Mouse (Mus musculus) ES-E14 (cell line): ENCODE results near the gene Insc. TPM values are rescaled to one million over a fixed set of nuclear protein-coding genes. Genes with fewer than 3 reads are reported as not detected.

ENCODE experiments used
- DNase-seq: peaks from one replicate; pipeline ENCODE4 v3.0.0-alpha.2; 2013; ENCODE audit warnings: low read depth, low spot score
- H3K27ac ChIP-seq: 2 replicates; pipeline ENCODE4 v1.5.1; 2012; ENCODE audit warnings: low read depth, mild to moderate bottlenecking, low read length, moderate library complexity, mixed read lengths; ENCODE audit not compliant: poor library complexity, insufficient read depth, severe bottlenecking
- H3K36me3 ChIP-seq: 2 replicates; pipeline ENCODE4 v1.6.1; 2012; ENCODE audit warnings: mild to moderate bottlenecking, low read length, moderate library complexity, mixed read lengths; ENCODE audit not compliant: control insufficient read depth, poor library complexity, insufficient read depth, severe bottlenecking
- H3K4me1 ChIP-seq, 2 experiments: fragments of 150-350 bp in 1 of 2; sonication (generic) in 1 of 2; 2 replicates each; pipeline ENCODE4 v1.6.1; 2012; ENCODE audit warnings: low read length in 2 of 2, mild to moderate bottlenecking in 1 of 2, mixed read lengths in 1 of 2; ENCODE audit not compliant: control insufficient read depth in 2 of 2, insufficient read depth in 2 of 2, poor library complexity in 1 of 2
- H3K4me3 ChIP-seq, 2 experiments: fragments of 150-350 bp in 1 of 2; sonication (generic) in 1 of 2; 2 replicates each; pipeline ENCODE4 v1.5.1; 2012; ENCODE audit warnings: low read length in 2 of 2, low read depth in 1 of 2, mild to moderate bottlenecking in 1 of 2, mixed read lengths in 1 of 2; ENCODE audit not compliant: insufficient read depth in 1 of 2, poor library complexity in 1 of 2, severe bottlenecking in 1 of 2
- H3K9ac ChIP-seq: 2 replicates; pipeline ENCODE4 v1.6.1; 2012; ENCODE audit warnings: low read depth, mild to moderate bottlenecking, low read length, mixed read lengths; ENCODE audit not compliant: poor library complexity, insufficient read depth, severe bottlenecking
- H3K9me3 ChIP-seq: fragments of 150-350 bp; sonication (generic); 2 replicates; pipeline ENCODE4 v1.6.1; 2012; ENCODE audit warnings: low read depth, mild to moderate bottlenecking, low read length; ENCODE audit not compliant: control insufficient read depth, insufficient read depth
- CHD2 ChIP-seq: IDR thresholded peaks from 2 replicates; pipeline ENCODE4 v1.6.1; 2014; ENCODE audit warnings: mild to moderate bottlenecking, low read depth, low read length, inconsistent platforms
- HCFC1 ChIP-seq: IDR thresholded peaks from 2 replicates; pipeline ENCODE4 v1.6.1; 2012; ENCODE audit warnings: low read length, inconsistent platforms, borderline replicate concordance; ENCODE audit not compliant: insufficient read depth
- MAFK ChIP-seq: IDR thresholded peaks from 2 replicates; pipeline ENCODE4 v1.6.1; 2014; ENCODE audit warnings: mild to moderate bottlenecking, low read depth, low read length, inconsistent platforms; ENCODE audit not compliant: insufficient read depth
- ZC3H11A ChIP-seq: IDR thresholded peaks from 2 replicates; pipeline ENCODE4 v1.6.1; 2012; ENCODE audit warnings: low read depth, mild to moderate bottlenecking, inconsistent platforms, low read length, borderline replicate concordance
- ZNF384 ChIP-seq: IDR thresholded peaks from 2 replicates; pipeline ENCODE4 v1.6.1; 2012; ENCODE audit warnings: low read depth, low read length, inconsistent platforms
- in situ Hi-C, 2 experiments: fragments of 600-800 bp; cut with MboI; formaldehyde crosslinking; loops; one replicate each; pipeline ENCODE4 v1.15.1; 2025; ENCODE audit warnings: low sequenced_read_pairs in 2 of 2, inconsistent platforms in 1 of 2; ENCODE audit not compliant: unreplicated experiment in 2 of 2
- total RNA-seq: library from RNA; depleted of rRNA; stranded (reverse); fragments of 300-350 nt; gene quantifications from 2 replicates; pipeline ENCODE4 v1.2.3, GENCODE M21; 2012; rRNA removed

Gene Insc
- total RNA-seq, 1 experiment = 1.7 TPM

DNA sequence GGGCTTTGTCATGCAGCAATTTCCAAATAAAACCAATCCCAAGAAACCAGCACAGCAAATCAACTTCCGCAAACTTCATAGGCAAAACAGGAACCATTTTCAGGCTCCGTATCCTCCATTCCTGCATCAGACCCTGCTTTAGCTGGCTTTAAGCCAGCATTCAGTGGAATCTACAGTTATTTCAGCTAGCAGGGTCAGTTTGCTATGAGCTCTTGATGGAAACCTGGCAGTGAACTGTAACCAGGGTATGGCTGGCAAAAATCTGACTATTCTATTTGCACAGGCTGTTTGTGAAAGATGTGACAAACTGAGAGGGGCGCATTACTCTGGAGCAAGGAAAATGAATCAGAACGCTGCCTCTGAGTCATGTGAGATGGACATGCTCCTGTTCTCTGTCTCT is 146.7 kb downstream of the Insc start:
- DNase-seq = no peak
- Histone ChIP-seq H3K4me1 (no peaks in the 10 kb centered on the region), H3K9me3 (no peaks in the 10 kb centered on the region), H3K27ac (no peak overlapping the region), H3K36me3 (no peaks in the 10 kb centered on the region; the same call in 1 of the 2 replicates), H3K4me3 (no peak overlapping the region), H3K9ac (no peak overlapping the region)
- TF ChIP-seq HCFC1 (no peak), ZC3H11A (no peak), CHD2 (no peak), MAFK (no peak), ZNF384 (no peak)
- in situ Hi-C loops = no loop called here

DNA sequence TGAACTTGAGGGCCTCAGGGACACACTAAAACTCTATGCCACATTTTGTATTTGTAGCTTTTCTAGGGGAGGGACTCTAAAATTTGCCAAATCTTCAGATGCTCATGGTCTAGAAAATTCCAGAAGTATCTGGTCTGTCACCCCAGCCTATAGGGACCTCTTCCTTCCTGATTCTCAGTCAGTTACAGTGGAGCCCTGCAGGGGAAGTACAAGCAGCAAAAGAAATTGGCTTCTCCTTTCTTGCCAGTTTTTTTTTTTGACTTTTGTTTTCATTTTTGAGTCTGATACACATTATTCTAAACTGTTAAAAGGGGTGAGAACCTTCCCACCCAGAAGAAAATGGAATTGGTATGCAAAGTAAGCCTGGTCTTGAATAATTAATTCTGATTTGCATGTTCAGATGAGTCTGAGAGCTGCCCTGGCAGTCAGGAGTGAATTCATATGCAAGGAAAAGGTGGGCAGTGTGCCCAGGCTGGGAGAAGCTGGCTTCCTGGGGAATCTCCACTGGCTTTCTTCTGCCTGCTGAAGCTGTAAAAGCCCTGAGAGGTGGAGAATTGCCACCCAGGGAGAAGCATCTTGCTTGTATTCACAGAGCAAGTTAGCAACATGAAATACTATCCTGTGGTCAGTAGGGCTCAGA is 149.2 kb downstream of the Insc start:
- no peak overlapping the region for H3K27ac ChIP-seq
- no peak overlapping the region for H3K9ac ChIP-seq
- in situ Hi-C loops = no loop called here
- TF ChIP-seq CHD2 = no peak
- no peak for TF ChIP-seq MAFK
- no peak for TF ChIP-seq ZNF384
- TF ChIP-seq HCFC1 = no peak
- TF ChIP-seq ZC3H11A = no peak
- no peak overlapping the region for H3K4me3 ChIP-seq
- H3K9me3 ChIP-seq = no peaks in the 10 kb centered on the region
- H3K36me3 ChIP-seq = no peaks in the 10 kb centered on the region; the same call in 1 of the 2 replicates
- H3K4me1 ChIP-seq = no peaks in the 10 kb centered on the region
- no peak for DNase-seq

GRCm38 (mm10) chr7:114893889-114894288 is 150.4 kb downstream of the Insc start:
- in situ Hi-C loops = no loop called here
- no peak overlapping the region for H3K4me3 ChIP-seq
- no peaks in the 10 kb centered on the region for H3K9me3 ChIP-seq
- TF ChIP-seq ZC3H11A (no peak), CHD2 (no peak), HCFC1 (no peak), MAFK (no peak), ZNF384 (no peak)
- no peak for DNase-seq
- no peak overlapping the region for H3K9ac ChIP-seq
- no peaks in the 10 kb centered on the region; the same call in 1 of the 2 replicates for H3K36me3 ChIP-seq
- no peak overlapping the region for H3K27ac ChIP-seq
- no peaks in the 10 kb centered on the region for H3K4me1 ChIP-seq

DNA sequence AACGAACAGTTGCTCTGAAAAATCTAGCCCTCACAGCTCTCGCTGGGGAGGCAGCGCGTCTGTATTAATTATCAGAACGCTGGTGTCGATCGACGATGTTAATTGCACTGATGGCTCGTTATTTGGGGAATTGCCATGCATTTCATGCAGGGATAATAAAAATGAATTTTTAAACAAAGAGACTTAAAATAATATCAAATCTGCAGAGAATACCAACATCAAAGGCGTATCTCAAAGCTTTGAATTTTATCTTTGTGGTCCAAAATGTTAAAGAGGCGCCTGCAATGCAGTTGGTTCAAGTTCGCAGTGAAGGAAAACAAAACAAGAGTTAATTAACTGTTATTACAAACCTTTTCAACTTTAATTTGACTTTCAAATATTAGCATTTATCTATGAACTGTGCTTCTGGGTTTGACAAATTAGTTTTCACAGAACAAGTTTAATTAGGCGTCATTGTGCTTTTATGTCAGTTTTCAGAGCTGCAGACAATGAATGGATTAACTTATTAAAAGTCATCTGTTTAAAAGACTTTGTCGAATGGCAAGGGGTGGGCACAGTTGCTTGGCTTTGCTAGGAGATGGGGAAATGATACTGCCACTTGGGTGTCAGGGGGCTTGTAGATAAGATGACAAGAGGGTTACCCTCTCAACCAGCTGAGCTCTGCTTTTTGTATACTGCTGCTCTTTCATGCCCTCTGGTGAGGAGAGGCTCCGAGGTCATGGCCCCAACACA is 153.6 kb downstream of the Insc start:
- Histone ChIP-seq H3K9ac (no peak overlapping the region), H3K9me3 (no peaks in the 10 kb centered on the region), H3K4me1 (no peaks in the 10 kb centered on the region), H3K27ac (no peak overlapping the region), H3K4me3 (no peak overlapping the region), H3K36me3 (no peaks in the 10 kb centered on the region)
- in situ Hi-C loops = no loop called here
- DNase-seq = no peak
- TF ChIP-seq ZNF384 (no peak), CHD2 (no peak), HCFC1 (no peak), MAFK (no peak), ZC3H11A (no peak)

Other genes starting within 250 kb of the Insc start
- gene Cyp2r1, start 180.7 kb upstream of the Insc start, total RNA-seq = 0.32 and 0.76 TPM in 2 replicates
- 30.6 and 81.7 TPM in 2 replicates for gene Calca, start 107.3 kb upstream of the Insc start, total RNA-seq
- gene Calcb, start 25.1 kb upstream of the Insc start, total RNA-seq = 0.80 TPM in 1 of 2 replicates, not detected in the other